Mouse (Mus musculus) liver, embryonic 12.5 days (tissue): ENCODE data around the gene Mto1. TPM values are rescaled to one million over a fixed set of nuclear protein-coding genes. Genes with fewer than 3 reads are reported as not detected.
A peak's percentile ranks its signal among the peaks of the same experiment; 100 is the strongest.
"Not testable (repeated sequence)": the region's sequence is repeated elsewhere in the genome, so short reads cannot be mapped to it uniquely, and the experiment has no call there.

Experiments used
- ATAC-seq: fragments of 200-750 bp; cut with Nextera tagmentation; 2 replicates; pipeline ENCODE4 v1.8.0; 2017; ENCODE audit warnings: moderate number of reproducible peaks, mild to moderate bottlenecking, moderate library complexity
- H3K27ac ChIP-seq: fragments of 300-500 bp; sonication (generic); 2 replicates; pipeline ENCODE4 v1.5.1; 2016; ENCODE audit warnings: mild to moderate bottlenecking
- H3K27me3 ChIP-seq: fragments of 300-500 bp; sonication (generic); replicated peaks from 2 replicates; pipeline ENCODE4 v1.6.1; 2016; ENCODE audit warnings: mild to moderate bottlenecking, moderate library complexity
- H3K36me3 ChIP-seq: fragments of 300-500 bp; sonication (generic); 2 replicates; pipeline ENCODE4 v1.6.1; 2016; ENCODE audit warnings: mild to moderate bottlenecking, moderate library complexity
- H3K4me1 ChIP-seq: fragments of 300-500 bp; sonication (generic); 2 replicates; pipeline ENCODE4 v1.6.1; 2016
- H3K4me2 ChIP-seq: fragments of 300-500 bp; sonication (generic); 2 replicates; pipeline ENCODE4 v1.6.1; 2016; ENCODE audit warnings: mild to moderate bottlenecking, moderate library complexity
- H3K4me3 ChIP-seq: fragments of 300-500 bp; sonication (generic); 2 replicates; pipeline ENCODE4 v1.5.1; 2016; ENCODE audit warnings: mild to moderate bottlenecking, moderate library complexity
- H3K9ac ChIP-seq: fragments of 300-500 bp; sonication (generic); 2 replicates; pipeline ENCODE4 v1.6.1; 2016; ENCODE audit warnings: mild to moderate bottlenecking, moderate library complexity
- H3K9me3 ChIP-seq: fragments of 300-500 bp; sonication (generic); replicated peaks from 2 replicates; pipeline ENCODE4 v1.6.1; 2016; ENCODE audit warnings: mild to moderate bottlenecking, moderate library complexity
- WGBS: fragments of 180-500 bp; shearing (Covaris S2); methylation state at CpG from one replicate; pipeline ENCODE4 v1.1.7; 2016; ENCODE audit not compliant: insufficient replicate concordance; 5-methylcytosine and 5-hydroxymethylcytosine counted together
- polyA plus RNA-seq: library from polyadenylated mRNA; unstranded; fragments of >200 nt; fragmentation: Nextera tagmentation; extraction: Ambion mirVana; gene quantifications from 2 replicates; pipeline ENCODE4 v1.2.1, GENCODE M21; 2016

The Mto1 gene
- polyA plus RNA-seq, 1 experiment from 2014 or later: 33.3 TPM

GRCm38 (mm10) chr9:78508106-78508786 is 60.2 kb downstream of the Mto1 start:
- Histone ChIP-seq H3K27ac (no peak overlapping the region), H3K9me3 (no peaks in the 10 kb centered on the region), H3K27me3 (peaks cover 10% of the 10 kb centered on the region; the same call in 1 of the 2 replicates), H3K4me2 (no peak overlapping the region), H3K4me1 (peaks cover 37% of the 10 kb centered on the region), H3K4me3 (no peak overlapping the region), H3K9ac (no peak overlapping the region), H3K36me3 (no peaks in the 10 kb centered on the region)
- 66% methylated on average over 16 of the region's 16 CpGs for WGBS
- ATAC-seq: no peak

GRCm38 (mm10) chr9:78511705-78512104 is 63.7 kb downstream of the Mto1 start:
- Histone ChIP-seq H3K27ac (no peak overlapping the region), H3K9me3 (no peaks in the 10 kb centered on the region), H3K4me3 (no peak overlapping the region), H3K36me3 (no peaks in the 10 kb centered on the region), H3K9ac (no peak overlapping the region), H3K27me3 (no peaks in the 10 kb centered on the region), H3K4me2 (no peak overlapping the region), H3K4me1 (peaks cover 52% of the 10 kb centered on the region)
- 82% methylated on average over 5 of the region's 5 CpGs for WGBS
- ATAC-seq: no peak

GRCm38 (mm10) chr9:78513776-78514500 is 65.9 kb downstream of the Mto1 start:
- no peaks in the 10 kb centered on the region for H3K27me3 ChIP-seq
- peak overlapping the region; percentile 40; the same call in 1 of the 2 replicates for H3K27ac ChIP-seq
- H3K9me3 ChIP-seq: no peaks in the 10 kb centered on the region
- no peak overlapping the region for H3K4me3 ChIP-seq
- H3K4me2 ChIP-seq: no peak overlapping the region
- no peak overlapping the region for H3K9ac ChIP-seq
- peaks cover 41% of the 10 kb centered on the region for H3K4me1 ChIP-seq
- no peaks in the 10 kb centered on the region for H3K36me3 ChIP-seq
- WGBS: 53% methylated on average over 6 of the region's 6 CpGs
- ATAC-seq: no peak

GRCm38 (mm10) chr9:78514681-78515080 is 66.7 kb downstream of the Mto1 start:
- H3K27ac ChIP-seq: no peak overlapping the region; the same call in 1 of the 2 replicates
- H3K4me2 ChIP-seq: no peak overlapping the region
- no peaks in the 10 kb centered on the region for H3K27me3 ChIP-seq
- H3K36me3 ChIP-seq: no peaks in the 10 kb centered on the region
- no peak overlapping the region for H3K9ac ChIP-seq
- no peaks in the 10 kb centered on the region for H3K9me3 ChIP-seq
- peaks cover 44% of the 10 kb centered on the region for H3K4me1 ChIP-seq
- no peak overlapping the region for H3K4me3 ChIP-seq
- no peak for ATAC-seq
- 64% methylated on average over 4 of the region's 4 CpGs for WGBS

GRCm38 (mm10) chr9:78516125-78516524 is 68.1 kb downstream of the Mto1 start:
- H3K9ac ChIP-seq: no peak overlapping the region
- no peaks in the 10 kb centered on the region for H3K36me3 ChIP-seq
- H3K9me3 ChIP-seq: no peaks in the 10 kb centered on the region
- peak overlapping the region; percentile 53 for H3K4me2 ChIP-seq
- H3K4me3 ChIP-seq: 0 out of 2 replicates have a peak overlapping the region, but pooled peaks have one; percentile 1
- 22% methylated on average over 3 of the region's 3 CpGs for WGBS
- peak; percentile 90 for ATAC-seq
- peaks cover 58% of the 10 kb centered on the region for H3K4me1 ChIP-seq
- H3K27ac ChIP-seq: peak overlapping the region; percentile 54; the same call in 1 of the 2 replicates
- H3K27me3 ChIP-seq: no peaks in the 10 kb centered on the region

- not testable (repeated sequence) for H3K27me3 ChIP-seq, H3K4me2 ChIP-seq, H3K4me3 ChIP-seq, H3K9ac ChIP-seq, H3K9me3 ChIP-seq, ATAC-seq, H3K36me3 ChIP-seq
- 57% methylated on average over 3 of the region's 3 CpGs for WGBS
- peaks cover 66% of the 10 kb centered on the region for H3K4me1 ChIP-seq
- H3K27ac ChIP-seq: peak overlapping the region; percentile 49
These were observed 69.2 kb downstream of the Mto1 start for GRCm38 (mm10) chr9:78517237-78517636.

GRCm38 (mm10) chr9:78520127-78520779 is 72.2 kb downstream of the Mto1 start:
- H3K4me1 ChIP-seq: peaks cover 44% of the 10 kb centered on the region
- ATAC-seq: peak; percentile 30; the same call in 1 of the 2 replicates
- H3K9me3 ChIP-seq: no peaks in the 10 kb centered on the region
- no peaks in the 10 kb centered on the region for H3K36me3 ChIP-seq
- H3K4me2 ChIP-seq: peak overlapping the region; percentile 92
- no peaks in the 10 kb centered on the region; the same call in 1 of the 2 replicates for H3K27me3 ChIP-seq
- peak overlapping the region; percentile 65 for H3K9ac ChIP-seq
- WGBS: 21% methylated on average over 15 of the region's 15 CpGs
- H3K4me3 ChIP-seq: peak overlapping the region; percentile 64
- peak overlapping the region; percentile 69 for H3K27ac ChIP-seq

GRCm38 (mm10) chr9:78520780-78521601 is 73.0 kb downstream of the Mto1 start:
- Histone ChIP-seq H3K36me3 (no peaks in the 10 kb centered on the region), H3K4me3 (peak overlapping the region; percentile 64), H3K4me2 (peak overlapping the region; percentile 92), H3K27ac (peak overlapping the region; percentile 69), H3K9ac (peak overlapping the region; percentile 65), H3K9me3 (no peaks in the 10 kb centered on the region), H3K27me3 (no peaks in the 10 kb centered on the region; the same call in 1 of the 2 replicates), H3K4me1 (peaks cover 37% of the 10 kb centered on the region)
- ATAC-seq: peak; percentile 28
- WGBS: 1% methylated on average over 40 of the region's 40 CpGs

GRCm38 (mm10) chr9:78521689-78522088 is 73.7 kb downstream of the Mto1 start:
- Histone ChIP-seq H3K4me2 (peak overlapping the region; percentile 92), H3K4me1 (peaks cover 36% of the 10 kb centered on the region), H3K4me3 (peak overlapping the region; percentile 64), H3K36me3 (no peaks in the 10 kb centered on the region), H3K9me3 (no peaks in the 10 kb centered on the region), H3K27ac (peak overlapping the region; percentile 69), H3K9ac (peak overlapping the region; percentile 65), H3K27me3 (no peaks in the 10 kb centered on the region; the same call in 1 of the 2 replicates)
- peak; percentile 11; the same call in 1 of the 2 replicates for ATAC-seq
- WGBS: 10% methylated on average over 14 of the region's 14 CpGs
